Mouse (Mus musculus) bone marrow, adult 2 months (tissue): ENCODE data around the gene Gnl2. TPM values are rescaled to one million over a fixed set of nuclear protein-coding genes. Genes with fewer than 3 reads are reported as not detected.
A peak's percentile ranks its signal among the peaks of the same experiment; 100 is the strongest.

Experiments used
- H3K27ac ChIP-seq: fragments of 200-500 bp; 2 replicates; pipeline ENCODE4 v1.5.1; 2012; ENCODE audit warnings: low read depth, mild to moderate bottlenecking, control low read depth, inconsistent platforms, low read length; ENCODE audit not compliant: control insufficient read depth, poor library complexity, insufficient read depth
- H3K4me1 ChIP-seq: fragments of 200-500 bp; 2 replicates; pipeline ENCODE4 v1.6.1; 2011; ENCODE audit warnings: low read length; ENCODE audit not compliant: control insufficient read depth, insufficient read depth
- H3K4me3 ChIP-seq: fragments of 200-500 bp; replicated peaks from 2 replicates; pipeline ENCODE3; 2011; ENCODE audit warnings: mild to moderate bottlenecking, low read depth, low read length, control low read depth; ENCODE audit not compliant: control insufficient read depth
- CTCF ChIP-seq: fragments of 200-500 bp; IDR thresholded peaks from 2 replicates; pipeline ENCODE4 v1.5.1; 2011; ENCODE audit warnings: low read length, control low read depth; ENCODE audit not compliant: control insufficient read depth, insufficient read depth
- POLR2A ChIP-seq: fragments of 200-500 bp; IDR thresholded peaks from 2 replicates; pipeline ENCODE4 v1.6.1; 2011; ENCODE audit warnings: low read depth, mild to moderate bottlenecking, control low read depth, low read length, borderline replicate concordance; ENCODE audit not compliant: control insufficient read depth
- WGBS: fragments of 180-500 bp; shearing (Covaris S2); methylation state at CpG from one replicate; pipeline ENCODE4 v1.1.7; 2018; 5-methylcytosine and 5-hydroxymethylcytosine counted together
- polyA plus RNA-seq: library from polyadenylated mRNA; stranded (reverse); fragments of >200 nt; gene quantifications from 2 replicates; pipeline ENCODE4 v1.2.4, GENCODE M21; 2011; ENCODE audit warnings: low replicate concordance; ENCODE audit not compliant: missing spikeins, insufficient read depth, insufficient read length

Gnl2 gene
- polyA plus RNA-seq, 1 experiment = 65.5 TPM

GRCm38 (mm10) chr4:125017431-125017830, 1.0 kb downstream of the Gnl2 start:
- H3K4me1 ChIP-seq = peaks cover 4% of the 10 kb centered on the region

GRCm38 (mm10) chr4:125020780-125021538, 4.6 kb downstream of the Gnl2 start:
- 35% methylated on average over 11 of the region's 11 CpGs for WGBS
- H3K4me1 ChIP-seq = peaks cover 3% of the 10 kb centered on the region; the same call in 1 of the 2 replicates
- TF ChIP-seq CTCF = peak; percentile 26; the same call in 1 of the 2 replicates
- no peak for TF ChIP-seq POLR2A
- no peak overlapping the region for H3K4me3 ChIP-seq
- H3K27ac ChIP-seq = no peak overlapping the region

More at GRCm38 (mm10) chr4:125017431-125017830, 1.0 kb downstream of the Gnl2 start:
- WGBS = 86% methylated on average over 11 of the region's 11 CpGs
- Histone ChIP-seq H3K4me3 (no peak overlapping the region), H3K27ac (no peak overlapping the region)
- TF ChIP-seq CTCF (no peak), POLR2A (no peak)

- H3K27ac ChIP-seq = peak overlapping the region; percentile 16; the same call in 1 of the 2 replicates
- H3K4me3 ChIP-seq = peak overlapping the region; percentile 89
- peaks cover 3% of the 10 kb centered on the region for H3K4me1 ChIP-seq
- under 1% methylated on average over 50 of the region's 50 CpGs for WGBS
- TF ChIP-seq POLR2A (peak; percentile 64; the same call in 1 of the 2 replicates), CTCF (no peak)
These were observed 13.7 kb downstream of the Gnl2 start for GRCm38 (mm10) chr4:125029891-125030614.

GRCm38 (mm10) chr4:125034341-125034740, 18.0 kb downstream of the Gnl2 start:
- TF ChIP-seq POLR2A (no peak), CTCF (no peak)
- Histone ChIP-seq H3K4me1 (peaks cover 3% of the 10 kb centered on the region), H3K27ac (no peak overlapping the region), H3K4me3 (no peak overlapping the region)
- WGBS = 85% methylated on average over 4 of the region's 4 CpGs

GRCm38 (mm10) chr4:125044454-125044853, 28.1 kb downstream of the Gnl2 start:
- H3K27ac ChIP-seq = no peak overlapping the region
- no peak overlapping the region for H3K4me3 ChIP-seq
- no peak for TF ChIP-seq POLR2A
- no peak for TF ChIP-seq CTCF
- H3K4me1 ChIP-seq = no peaks in the 10 kb centered on the region
- 85% methylated on average over 7 of the region's 7 CpGs for WGBS

- H3K27ac ChIP-seq = peak overlapping the region; percentile 74
- H3K4me1 ChIP-seq = no peaks in the 10 kb centered on the region; the same call in 1 of the 2 replicates
- 22% methylated on average over 9 of the region's 9 CpGs for WGBS
- peak overlapping the region; percentile 7 for H3K4me3 ChIP-seq
- TF ChIP-seq POLR2A (no peak), CTCF (no peak)
These were observed 39.0 kb downstream of the Gnl2 start for GRCm38 (mm10) chr4:125055385-125055784.

GRCm38 (mm10) chr4:125056476-125056875, 40.1 kb downstream of the Gnl2 start:
- WGBS = 88% methylated on average over 4 of the region's 4 CpGs
- Histone ChIP-seq H3K27ac (no peak overlapping the region), H3K4me1 (no peaks in the 10 kb centered on the region; the same call in 1 of the 2 replicates), H3K4me3 (no peak overlapping the region)
- no peak for TF ChIP-seq POLR2A
- no peak for TF ChIP-seq CTCF

- WGBS = 39% methylated on average over 3 of the region's 3 CpGs
- Histone ChIP-seq H3K4me1 (no peaks in the 10 kb centered on the region; the same call in 1 of the 2 replicates), H3K27ac (no peak overlapping the region), H3K4me3 (no peak overlapping the region)
- TF ChIP-seq POLR2A (no peak), CTCF (no peak)
These were observed 40.9 kb downstream of the Gnl2 start for GRCm38 (mm10) chr4:125057273-125057672.
